Comparison of ENCODE assay signal across 10 mouse cellular contexts in genomic region chr3:98061661-98062330, GRCm38 (mm10). TPM values are rescaled to one million over a fixed set of nuclear protein-coding genes. Genes with fewer than 3 reads are reported as not detected.
DNase-seq lines count a peak whose midpoint lies in the region; ATAC-seq and TF ChIP-seq lines count a peak whose summit lies in the region.
"Had no signal": no experiment of that assay in that cellular context is flagged by ENCODE, and none has a peak within 500 bp of the region (broad histone marks: within the 10 kb centered on the region; RNA-seq: fewer than 3 reads in every experiment).

No protein-coding gene starts in this region.

- 36% methylated on average over 13 of the region's 13 CpGs for whole genome bisulfite sequencing in kidney, postnatal 0 days
- WGBS in embryonic facial prominence, embryonic 14.5 days: 32% methylated on average over 13 of the region's 13 CpGs
- WGBS in hindbrain, embryonic 13.5 days: 42% methylated on average over 13 of the region's 13 CpGs
- WGBS in midbrain, embryonic 12.5 days: 39% methylated on average over 13 of the region's 13 CpGs

- DNase-seq in kidney, postnatal 0 days (ENCODE audit: low spot score): no peak
- no peak for DNase-seq in kidney, adult 11 months
- DNase-seq in embryonic facial prominence, embryonic 14.5 days (ENCODE audit: low spot score): no peak
- no peak for DNase-seq in spleen, adult 12 weeks (ENCODE audit: low spot score)
- no peak for DNase-seq in ovary, adult 18-20 months (ENCODE audit: low spot score)
- DNase-seq in B cell, adult 2 months: no peak
- DNase-seq: cerebellum, adult 2 months had no signal

- H3K9ac ChIP-seq in kidney, postnatal 0 days (ENCODE audit: low read depth, low read length): no peak overlapping the region
- H3K9ac ChIP-seq in embryonic facial prominence, embryonic 14.5 days (ENCODE audit: low read depth, low read length): peak overlapping the region; percentile 46; the same call in 1 of the 2 replicates
- H3K9ac ChIP-seq in hindbrain, embryonic 13.5 days: no peak overlapping the region; the same call in 1 of the 2 replicates
- H3K9ac ChIP-seq in midbrain, embryonic 12.5 days (replicated peaks): no peak overlapping the region; the same call in 1 of the 2 replicates

- no peaks in the 10 kb centered on the region for H3K27me3 ChIP-seq in kidney, postnatal 0 days (ENCODE audit: insufficient read depth, low read length)
- no peaks in the 10 kb centered on the region for H3K27me3 ChIP-seq in embryonic facial prominence, embryonic 14.5 days (replicated peaks; ENCODE audit: control insufficient read depth, insufficient read depth, low read length)
- H3K27me3 ChIP-seq in hindbrain, embryonic 13.5 days: no peaks in the 10 kb centered on the region
- no peaks in the 10 kb centered on the region for H3K27me3 ChIP-seq in midbrain, embryonic 12.5 days
- H3K27me3 ChIP-seq: Patski had no signal

- H3K4me3 ChIP-seq in kidney, postnatal 0 days (replicated peaks; ENCODE audit: low read depth, low read length): no peak overlapping the region
- no peak overlapping the region for H3K4me3 ChIP-seq in embryonic facial prominence, embryonic 14.5 days (ENCODE audit: low read depth, low read length)
- no peak overlapping the region for H3K4me3 ChIP-seq in hindbrain, embryonic 13.5 days
- H3K4me3 ChIP-seq in midbrain, embryonic 12.5 days: no peak overlapping the region

- ATAC-seq in kidney, postnatal 0 days (replicated peaks; ENCODE audit: low FRiP score, low read depth): no peak
- no peak for ATAC-seq in embryonic facial prominence, embryonic 14.5 days (ENCODE audit: low read depth)
- ATAC-seq in hindbrain, embryonic 13.5 days (ENCODE audit: low FRiP score): 0 out of 2 replicates have a peak, but pooled peaks have one; percentile 8
- ATAC-seq in midbrain, embryonic 12.5 days (ENCODE audit: low FRiP score, low read depth): 0 out of 2 replicates have a peak, but pooled peaks have one; percentile 20
- ATAC-seq: Patski had no signal

- H3K4me2 ChIP-seq in kidney, postnatal 0 days (ENCODE audit: low read length): no peak overlapping the region
- H3K4me2 ChIP-seq in embryonic facial prominence, embryonic 14.5 days (ENCODE audit: low read depth, low read length): peak overlapping the region; percentile 20; the same call in 1 of the 2 replicates
- H3K4me2 ChIP-seq in hindbrain, embryonic 13.5 days: no peak overlapping the region
- H3K4me2 ChIP-seq in midbrain, embryonic 12.5 days (replicated peaks): no peak overlapping the region

- peaks cover 45% of the 10 kb centered on the region for H3K4me1 ChIP-seq in kidney, postnatal 0 days (replicated peaks; ENCODE audit: insufficient read depth, low read length)
- H3K4me1 ChIP-seq in embryonic facial prominence, embryonic 14.5 days (ENCODE audit: control insufficient read depth, insufficient read depth, low read length): peaks cover 70% of the 10 kb centered on the region
- H3K4me1 ChIP-seq in hindbrain, embryonic 13.5 days (replicated peaks): peaks cover 52% of the 10 kb centered on the region
- peaks cover 54% of the 10 kb centered on the region for H3K4me1 ChIP-seq in midbrain, embryonic 12.5 days

- TF ChIP-seq CTCF in kidney, postnatal 0 days (IDR thresholded peaks at IDR 0.05; ENCODE audit: low read depth): no peak

- no peaks in the 10 kb centered on the region for H3K9me3 ChIP-seq in kidney, postnatal 0 days (replicated peaks; ENCODE audit: low read length)
- no peaks in the 10 kb centered on the region for H3K9me3 ChIP-seq in embryonic facial prominence, embryonic 14.5 days (ENCODE audit: control insufficient read depth, low read length)
- no peaks in the 10 kb centered on the region for H3K9me3 ChIP-seq in hindbrain, embryonic 13.5 days
- H3K9me3 ChIP-seq in midbrain, embryonic 12.5 days: no peaks in the 10 kb centered on the region

- H3K36me3 ChIP-seq in kidney, postnatal 0 days (ENCODE audit: insufficient read depth, low read length): no peaks in the 10 kb centered on the region
- H3K36me3 ChIP-seq in embryonic facial prominence, embryonic 14.5 days (ENCODE audit: control insufficient read depth, insufficient read depth, low read length): no peaks in the 10 kb centered on the region
- H3K36me3 ChIP-seq in hindbrain, embryonic 13.5 days: no peaks in the 10 kb centered on the region
- H3K36me3 ChIP-seq in midbrain, embryonic 12.5 days: no peaks in the 10 kb centered on the region

- H3K27ac ChIP-seq in kidney, postnatal 0 days: peak overlapping the region; percentile 77
- H3K27ac ChIP-seq in embryonic facial prominence, embryonic 14.5 days (replicated peaks; ENCODE audit: low read depth, low read length): peak overlapping the region; percentile 94
- H3K27ac ChIP-seq in hindbrain, embryonic 13.5 days: peak overlapping the region; percentile 86
- peak overlapping the region; percentile 84 for H3K27ac ChIP-seq in midbrain, embryonic 12.5 days (replicated peaks)

RNA-seq across cellular contexts. Expression of gene Notch2, which starts 48.5 kb away (rescaled TPM):
- 25.2 and 26.0 TPM in 2 replicates for polyA plus RNA-seq in kidney, postnatal 0 days (2015; fragmentation: Nextera tagmentation; extraction: Ambion mirVana)
- 35.6 and 39.3 TPM in 2 replicates for polyA plus RNA-seq in embryonic facial prominence, embryonic 14.5 days (2014; fragmentation: Nextera tagmentation; extraction: Ambion mirVana)
- 11.1 and 12.0 TPM in 2 replicates for polyA plus RNA-seq in hindbrain, embryonic 13.5 days (2015; fragmentation: Nextera tagmentation; extraction: Ambion mirVana)
- polyA plus RNA-seq in midbrain, embryonic 12.5 days (2016; fragmentation: Nextera tagmentation; extraction: Ambion mirVana): 20.3 and 20.7 TPM in 2 replicates

Comparison
In these comparisons a context has a peak if more than half of its experiments do, and no peak if none do; other contexts are left out.
1. ATAC-seq: peak in hindbrain, embryonic 13.5 days (single experiment) and midbrain, embryonic 12.5 days (single experiment); none in kidney, postnatal 0 days (single experiment) and embryonic facial prominence, embryonic 14.5 days (single experiment).
2. Peak in every context shown above with its lines, with median percentiles within 50 percentile points of each other: H3K27ac ChIP-seq.